Mouse (Mus musculus) myocyte (in vitro differentiated cells): ENCODE data around the gene Xrcc4. TPM values are rescaled to one million over a fixed set of nuclear protein-coding genes. Genes with fewer than 3 reads are reported as not detected.

Experiments
- H3K27me3 ChIP-seq: one replicate; pipeline ENCODE4 v1.6.1; 2011; ENCODE audit not compliant: control insufficient read depth, insufficient read depth, insufficient read length
- H3K36me3 ChIP-seq: one replicate; pipeline ENCODE4 v1.6.1; 2011; ENCODE audit not compliant: control insufficient read depth, insufficient read depth
- H3K4me2 ChIP-seq: one replicate; pipeline ENCODE4 v1.6.1; 2011; ENCODE audit warnings: low read depth, control low read depth
- H3K4me3 ChIP-seq: one replicate; pipeline ENCODE4 v1.5.1; 2011; ENCODE audit warnings: mild to moderate bottlenecking, control low read depth, moderate library complexity
- H3K79me2 ChIP-seq: one replicate; pipeline ENCODE4 v1.6.1; 2011; ENCODE audit not compliant: control insufficient read depth, insufficient read depth
- H3ac ChIP-seq: one replicate; pipeline ENCODE4 v1.6.1; 2011; ENCODE audit not compliant: control insufficient read depth, insufficient read length
- CEBPB ChIP-seq: IDR thresholded peaks from 2 replicates; pipeline ENCODE4 v1.6.1; 2011; ENCODE audit warnings: mild to moderate bottlenecking, moderate library complexity; ENCODE audit not compliant: poor library complexity, insufficient read depth, severe bottlenecking
- E2F4 ChIP-seq: IDR thresholded peaks from one replicate; pipeline ENCODE4 v1.6.1; 2011; ENCODE audit warnings: mild to moderate bottlenecking, control low read depth, moderate library complexity; ENCODE audit not compliant: insufficient read depth
- MAX ChIP-seq: IDR thresholded peaks from one replicate; pipeline ENCODE4 v1.6.1; 2011; ENCODE audit warnings: low read depth, mild to moderate bottlenecking, control low read depth
- MYOD1 ChIP-seq, 3 experiments: IDR thresholded peaks; one replicate each; pipeline ENCODE4 v1.6.1; 2011; ENCODE audit warnings: control low read depth in 2 of 3, low read depth in 2 of 3, mild to moderate bottlenecking in 2 of 3, moderate library complexity in 1 of 3; ENCODE audit not compliant: insufficient read length in 2 of 3, control insufficient read depth in 1 of 3
- MYOG ChIP-seq, 3 experiments: IDR thresholded peaks; one replicate each; pipeline ENCODE4 v1.6.1; 2011; ENCODE audit warnings: control low read depth in 2 of 3, low read depth in 2 of 3, mild to moderate bottlenecking in 2 of 3; ENCODE audit not compliant: insufficient read length in 2 of 3, control insufficient read depth in 1 of 3, insufficient read depth in 1 of 3
- POLR2A ChIP-seq: IDR thresholded peaks from one replicate; pipeline ENCODE4 v1.6.1; 2011; ENCODE audit warnings: low read depth, mild to moderate bottlenecking, control low read depth, moderate library complexity; ENCODE audit not compliant: insufficient read length
- POLR2AphosphoS2 ChIP-seq: IDR thresholded peaks from one replicate; pipeline ENCODE4 v1.6.1; 2011; ENCODE audit warnings: low read depth, control low read depth; ENCODE audit not compliant: insufficient read length
- REST ChIP-seq: IDR thresholded peaks from one replicate; pipeline ENCODE4 v1.6.1; 2011; ENCODE audit warnings: mild to moderate bottlenecking, control low read depth, moderate library complexity; ENCODE audit not compliant: insufficient read depth, insufficient read length
- SRF ChIP-seq: IDR thresholded peaks from one replicate; pipeline ENCODE4 v1.6.1; 2011; ENCODE audit warnings: low read depth; ENCODE audit not compliant: control insufficient read depth, insufficient read length
- TCF12 ChIP-seq: IDR thresholded peaks from one replicate; pipeline ENCODE4 v1.6.1; 2011; ENCODE audit warnings: mild to moderate bottlenecking, control low read depth; ENCODE audit not compliant: poor library complexity, insufficient read depth, severe bottlenecking
- TCF3 ChIP-seq: IDR thresholded peaks from one replicate; pipeline ENCODE4 v1.6.1; 2011; ENCODE audit warnings: low read depth, control low read depth; ENCODE audit not compliant: insufficient read length
- USF1 ChIP-seq: IDR thresholded peaks from one replicate; pipeline ENCODE4 v1.6.1; 2011; ENCODE audit warnings: low read depth, mild to moderate bottlenecking, control low read depth, moderate library complexity
- polyA plus RNA-seq: library from polyadenylated mRNA; unstranded; fragments of >200 nt; fragmentation: generic; extraction: Trizol; gene quantifications from one replicate; pipeline ENCODE4 v1.2.1, GENCODE M21; 2012; ENCODE audit warnings: missing spikeins

Xrcc4 gene
- polyA plus RNA-seq, 1 experiment, result 7.6 TPM

DNA sequence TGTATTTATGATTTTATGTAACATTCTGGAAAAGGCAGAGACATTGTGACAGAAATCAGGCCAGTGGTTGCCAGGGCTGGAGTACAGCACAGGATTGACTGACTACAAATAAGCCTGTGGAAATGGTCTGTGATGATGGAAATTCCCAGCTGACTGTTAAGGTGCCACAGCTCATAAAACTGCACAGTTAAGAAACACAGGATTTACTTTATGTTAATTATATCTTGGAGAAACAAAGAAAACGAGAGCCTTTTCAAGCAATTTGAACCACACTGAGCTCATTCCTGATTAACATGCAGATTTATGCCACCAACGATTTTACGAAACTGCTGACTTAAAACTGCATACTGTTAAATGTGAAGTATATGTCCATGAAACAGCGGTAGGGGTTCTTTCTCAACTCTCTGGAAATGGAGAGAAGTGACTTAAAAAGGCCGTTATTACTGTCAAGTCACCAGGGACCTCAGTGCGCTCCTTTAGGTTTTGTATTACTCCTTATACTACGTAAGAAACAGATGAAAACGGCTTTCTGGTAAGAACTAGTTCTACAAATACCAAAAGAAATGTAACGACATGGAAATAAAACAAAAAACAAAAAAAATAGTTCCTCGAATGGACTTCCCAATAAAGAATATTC lies 210.5 kb downstream of the Xrcc4 start:
- Histone ChIP-seq H3ac (no peak overlapping the region), H3K4me2 (no peak overlapping the region), H3K36me3 (no peaks in the 10 kb centered on the region), H3K27me3 (no peaks in the 10 kb centered on the region), H3K79me2 (no peaks in the 10 kb centered on the region), H3K4me3 (no peak overlapping the region)
- TF ChIP-seq USF1 (no peak), MYOD1 (IDR thresholded peaks at IDR 0.05; ENCODE audit: control insufficient read depth in 1 of 3, insufficient read length in 2 of 3, low read depth in 2 of 3) (no peak), SRF (no peak), CEBPB (no peak), POLR2AphosphoS2 (no peak), TCF3 (no peak), TCF12 (no peak), MAX (no peak), POLR2A (no peak), REST (no peak), E2F4 (no peak), MYOG (IDR thresholded peaks at IDR 0.05; ENCODE audit: control insufficient read depth in 1 of 3, insufficient read depth in 1 of 3, insufficient read length in 2 of 3, low read depth in 2 of 3) (no peak)

DNA sequence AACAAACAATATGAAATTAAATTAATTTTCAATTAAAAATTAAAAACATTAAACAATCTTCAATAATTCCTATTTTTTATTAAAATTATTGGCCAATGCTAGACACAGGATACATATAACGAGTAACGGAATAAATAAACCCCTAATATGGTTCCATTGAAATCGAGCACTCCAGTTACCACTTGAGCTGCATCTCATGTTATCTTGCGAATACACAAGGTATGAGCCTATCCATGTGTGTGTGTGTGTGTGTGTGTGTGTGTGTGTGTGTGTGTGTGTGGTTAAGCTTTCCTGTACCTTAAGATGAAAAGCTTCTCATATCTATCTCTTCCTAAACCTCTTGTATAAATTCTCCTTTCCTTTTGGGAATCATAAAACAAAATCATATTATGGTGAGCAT lies 213.9 kb downstream of the Xrcc4 start:
- H3K36me3 ChIP-seq, result no peaks in the 10 kb centered on the region
- no peak overlapping the region for H3ac ChIP-seq
- TF ChIP-seq MYOG (IDR thresholded peaks at IDR 0.05; ENCODE audit: control insufficient read depth in 1 of 3, insufficient read depth in 1 of 3, insufficient read length in 2 of 3, low read depth in 2 of 3), result no peak
- TF ChIP-seq E2F4, result no peak
- TF ChIP-seq POLR2A, result no peak
- no peak for TF ChIP-seq SRF
- no peaks in the 10 kb centered on the region for H3K79me2 ChIP-seq
- H3K27me3 ChIP-seq, result no peaks in the 10 kb centered on the region
- no peak overlapping the region for H3K4me2 ChIP-seq
- no peak overlapping the region for H3K4me3 ChIP-seq

DNA sequence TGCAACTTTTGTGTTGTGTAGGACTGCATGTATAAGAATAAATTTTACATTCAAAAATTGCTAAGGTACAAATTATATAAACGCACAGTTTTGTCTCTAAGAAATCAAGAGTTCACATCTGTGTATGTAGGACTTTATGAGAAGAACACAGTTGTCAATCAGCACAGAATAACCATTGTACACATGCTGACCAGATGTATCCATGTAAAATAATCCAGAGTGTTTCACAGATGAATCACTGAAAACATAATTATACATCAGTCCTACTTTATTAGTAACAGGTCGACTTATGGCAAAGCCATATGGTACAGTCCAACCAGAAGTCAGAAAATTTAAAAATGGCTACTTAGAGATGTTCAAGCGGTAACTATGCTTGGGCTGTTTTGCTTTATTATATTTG lies 216.7 kb downstream of the Xrcc4 start:
- no peak for TF ChIP-seq MYOD1 (IDR thresholded peaks at IDR 0.05; ENCODE audit: control insufficient read depth in 1 of 3, insufficient read length in 2 of 3, low read depth in 2 of 3)
- TF ChIP-seq MAX, result no peak
- no peak for TF ChIP-seq TCF3
- no peak for TF ChIP-seq MYOG (IDR thresholded peaks at IDR 0.05; ENCODE audit: control insufficient read depth in 1 of 3, insufficient read depth in 1 of 3, insufficient read length in 2 of 3, low read depth in 2 of 3)
- no peak for TF ChIP-seq CEBPB
- no peak for TF ChIP-seq SRF
- no peak for TF ChIP-seq POLR2A
- TF ChIP-seq POLR2AphosphoS2, result no peak
- TF ChIP-seq E2F4, result no peak
- TF ChIP-seq TCF12, result no peak
- no peak for TF ChIP-seq REST
- no peak for TF ChIP-seq USF1
- Histone ChIP-seq H3K27me3 (no peaks in the 10 kb centered on the region), H3K79me2 (no peaks in the 10 kb centered on the region)

DNA sequence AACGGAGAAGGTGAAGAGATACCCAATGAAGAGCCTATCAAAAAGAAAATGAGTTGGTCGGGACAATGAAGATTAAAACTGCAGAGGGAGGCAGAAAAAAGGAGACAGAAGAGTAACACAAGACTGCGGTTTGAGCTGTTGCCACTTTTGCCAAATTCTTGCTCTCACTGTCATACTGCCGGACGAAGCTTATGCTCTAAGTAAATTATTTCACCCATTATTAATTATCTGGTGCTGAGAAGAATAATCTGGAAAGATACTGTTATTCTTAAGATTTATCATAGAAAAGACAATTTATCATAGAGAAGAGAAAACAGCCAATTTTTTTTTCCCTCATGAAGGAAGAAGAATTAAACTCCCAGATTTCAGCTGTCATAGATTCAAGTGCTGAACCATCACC lies 235.3 kb downstream of the Xrcc4 start:
- H3K79me2 ChIP-seq, result no peaks in the 10 kb centered on the region
- no peak overlapping the region for H3ac ChIP-seq
- H3K4me3 ChIP-seq, result no peak overlapping the region
- no peaks in the 10 kb centered on the region for H3K27me3 ChIP-seq
- H3K36me3 ChIP-seq, result no peaks in the 10 kb centered on the region
- no peak overlapping the region for H3K4me2 ChIP-seq
- TF ChIP-seq MAX, result no peak
- TF ChIP-seq SRF, result no peak
- TF ChIP-seq E2F4, result no peak
- TF ChIP-seq REST, result no peak
- no peak for TF ChIP-seq TCF3
- no peak for TF ChIP-seq USF1
- TF ChIP-seq CEBPB, result no peak
- no peak for TF ChIP-seq MYOD1 (IDR thresholded peaks at IDR 0.05; ENCODE audit: control insufficient read depth in 1 of 3, insufficient read length in 2 of 3, low read depth in 2 of 3)
- TF ChIP-seq TCF12, result no peak
- no peak for TF ChIP-seq POLR2A
- no peak for TF ChIP-seq POLR2AphosphoS2
- no peak for TF ChIP-seq MYOG (IDR thresholded peaks at IDR 0.05; ENCODE audit: control insufficient read depth in 1 of 3, insufficient read depth in 1 of 3, insufficient read length in 2 of 3, low read depth in 2 of 3)

More for the DNA sequence above, 216.7 kb downstream of the Xrcc4 start:
- Histone ChIP-seq H3ac (no peak overlapping the region), H3K4me2 (no peak overlapping the region), H3K36me3 (no peaks in the 10 kb centered on the region), H3K4me3 (no peak overlapping the region)

DNA sequence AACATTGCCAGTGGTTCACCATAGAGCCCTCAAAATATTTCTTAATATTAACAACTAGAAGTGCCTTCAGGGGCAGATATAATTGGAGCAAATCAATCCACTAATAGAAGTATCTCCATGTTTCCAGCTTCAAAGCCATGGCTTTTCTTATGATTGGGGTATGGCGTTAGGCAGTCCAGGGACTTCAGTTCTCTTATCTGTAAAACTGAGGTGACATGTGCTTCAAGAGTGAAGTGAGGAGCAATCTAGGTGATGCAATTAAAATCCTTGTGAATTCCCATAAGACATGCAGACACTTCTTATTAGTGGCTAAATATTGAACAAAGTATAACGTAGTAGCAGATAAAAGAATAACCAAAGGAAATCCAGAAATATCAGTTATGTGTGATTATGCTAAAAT lies 238.7 kb downstream of the Xrcc4 start:
- H3K4me3 ChIP-seq, result no peak overlapping the region
- H3K4me2 ChIP-seq, result no peak overlapping the region
- H3ac ChIP-seq, result no peak overlapping the region
- H3K79me2 ChIP-seq, result no peaks in the 10 kb centered on the region
- no peak for TF ChIP-seq MAX
- TF ChIP-seq TCF3, result no peak
- TF ChIP-seq REST, result no peak
- TF ChIP-seq MYOD1 (IDR thresholded peaks at IDR 0.05; ENCODE audit: control insufficient read depth in 1 of 3, insufficient read length in 2 of 3, low read depth in 2 of 3), result no peak
- no peak for TF ChIP-seq POLR2A
- TF ChIP-seq USF1, result no peak
- no peaks in the 10 kb centered on the region for H3K27me3 ChIP-seq
- H3K36me3 ChIP-seq, result no peaks in the 10 kb centered on the region
